Mouse (Mus musculus): ENCODE data around the gene Ano2. TPM values are rescaled to one million over a fixed set of nuclear protein-coding genes. Genes with fewer than 3 reads are reported as not detected.

Gene Ano2
- total and polyA plus RNA-seq, 3 experiments: not detected

DNA sequence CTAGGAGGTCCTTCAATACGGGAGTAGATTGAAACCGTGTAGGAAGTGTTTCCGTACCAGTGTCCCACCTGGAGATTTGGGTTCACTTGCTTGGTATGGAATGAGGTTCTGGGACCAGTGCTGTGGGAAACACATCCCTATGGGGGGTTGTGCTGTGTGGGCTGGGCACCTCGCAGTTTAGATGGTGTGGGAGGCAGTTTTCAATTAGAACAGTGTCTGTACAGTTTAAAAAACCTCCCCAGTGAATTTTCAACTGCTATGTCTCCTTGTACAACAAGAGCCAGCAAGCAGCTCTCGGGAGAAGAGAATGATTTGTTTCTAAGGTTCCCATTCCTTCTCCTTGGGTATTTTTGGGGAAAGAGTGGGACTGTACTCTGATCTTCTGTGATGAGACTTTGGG, 86.1 kb downstream of the Ano2 start:
- Histone ChIP-seq H3K4me1 (ENCODE audit: control insufficient read depth in 1 of 2, insufficient read depth in 2 of 2) (no peaks in the 10 kb centered on the region), H3K27me3 (replicated peaks) (peaks cover 89% of the 10 kb centered on the region), H3K9me3 (replicated peaks; ENCODE audit: low read length) (no peaks in the 10 kb centered on the region), H3K79me2 (replicated peaks; ENCODE audit: control insufficient read depth, extremely low read depth, insufficient read depth, poor library complexity, severe bottlenecking) (no peaks in the 10 kb centered on the region), H3K4me3 (replicated peaks in 1 of 3; ENCODE audit: low read depth in 2 of 3, low read length in 2 of 3, poor library complexity in 1 of 3) (no peak overlapping the region), H3K36me3 (replicated peaks in 1 of 2; ENCODE audit: control insufficient read depth in 1 of 2, insufficient read depth in 1 of 2, low read length in 1 of 2) (no peaks in the 10 kb centered on the region), H3K9ac (ENCODE audit: insufficient read depth, low read depth) (no peak overlapping the region), H3K27ac (ENCODE audit: insufficient read depth, low read depth) (no peak overlapping the region), H3K4me2 (ENCODE audit: insufficient read depth, low read depth, poor library complexity, severe bottlenecking) (no peak overlapping the region)
- dilution Hi-C loops (cut with MboI; ENCODE audit: extremely low pct_ligation_motif_present, extremely low pct_unique_long_range_greater_than_20kb, low sequenced_read_pairs): no loop called here
- in situ Hi-C loops (cut with MboI; ENCODE audit: low pct_ligation_motif_present, low pct_unique_long_range_greater_than_20kb, low sequenced_read_pairs): no loop called here
- no peak for TF ChIP-seq MAX (IDR thresholded peaks at IDR 0.05; ENCODE audit: low read length)
- no peak for TF ChIP-seq SIN3A (IDR thresholded peaks at IDR 0.05; ENCODE audit: low read length)
- TF ChIP-seq CHD2 (IDR thresholded peaks at IDR 0.05; ENCODE audit: low read length): no peak
- no peak for TF ChIP-seq SMC3 (IDR thresholded peaks at IDR 0.05; ENCODE audit: low read depth, low read length)
- no peak for TF ChIP-seq NRF1 (IDR thresholded peaks at IDR 0.05; ENCODE audit: low read depth, low read length)
- TF ChIP-seq NELFE (IDR thresholded peaks at IDR 0.05; ENCODE audit: low read depth, low read length): no peak
- no peak for TF ChIP-seq MAZ (IDR thresholded peaks at IDR 0.05; ENCODE audit: low read depth, low read length)
- TF ChIP-seq RCOR1 (conservative IDR thresholded peaks at IDR 0.05; ENCODE audit: low read depth, low read length): no peak
- no peak for DNase-seq (ENCODE audit: extremely low read depth)

DNA sequence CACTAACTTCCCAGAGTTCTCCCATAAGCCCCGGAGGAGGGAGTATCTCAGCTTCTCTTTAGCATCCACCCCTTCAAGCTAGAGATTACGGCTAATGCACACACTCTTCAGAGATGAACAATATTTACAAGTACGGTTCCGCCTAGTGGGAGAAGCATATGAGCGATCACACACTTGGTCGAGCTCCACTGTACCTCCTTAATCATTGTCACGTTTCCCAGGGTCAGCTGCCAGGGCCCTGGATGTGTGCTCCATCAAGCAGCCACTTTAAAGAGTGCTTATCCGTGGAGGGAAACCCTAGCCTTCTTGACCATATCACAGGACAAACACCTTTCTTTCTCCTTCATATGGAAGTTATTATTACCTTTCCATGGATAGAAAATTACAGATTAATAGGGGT, 112.7 kb downstream of the Ano2 start:
- in situ Hi-C loops (cut with MboI; ENCODE audit: low pct_ligation_motif_present, low pct_unique_long_range_greater_than_20kb, low sequenced_read_pairs): no loop called here
- Histone ChIP-seq H3K27me3 (replicated peaks) (peaks cover 78% of the 10 kb centered on the region), H3K4me1 (ENCODE audit: control insufficient read depth in 1 of 2, insufficient read depth in 2 of 2) (no peaks in the 10 kb centered on the region), H3K4me3 (replicated peaks in 1 of 3; ENCODE audit: low read depth in 2 of 3, low read length in 2 of 3, poor library complexity in 1 of 3) (no peak overlapping the region), H3K36me3 (replicated peaks in 1 of 2; ENCODE audit: control insufficient read depth in 1 of 2, insufficient read depth in 1 of 2, low read length in 1 of 2) (no peaks in the 10 kb centered on the region), H3K27ac (ENCODE audit: insufficient read depth, low read depth) (no peak overlapping the region), H3K79me2 (replicated peaks; ENCODE audit: control insufficient read depth, extremely low read depth, insufficient read depth, poor library complexity, severe bottlenecking) (no peaks in the 10 kb centered on the region), H3K4me2 (ENCODE audit: insufficient read depth, low read depth, poor library complexity, severe bottlenecking) (no peak overlapping the region), H3K9me3 (replicated peaks; ENCODE audit: low read length) (no peaks in the 10 kb centered on the region), H3K9ac (ENCODE audit: insufficient read depth, low read depth) (no peak overlapping the region)
- TF ChIP-seq SIN3A (IDR thresholded peaks at IDR 0.05; ENCODE audit: low read length) (no peak), CHD1 (IDR thresholded peaks at IDR 0.05; ENCODE audit: low read depth, low read length) (no peak), E2F4 (IDR thresholded peaks at IDR 0.05; ENCODE audit: insufficient replicate concordance, low read depth, low read length) (no peak), RAD21 (IDR thresholded peaks at IDR 0.05; ENCODE audit: low read depth, low read length) (no peak), NRF1 (IDR thresholded peaks at IDR 0.05; ENCODE audit: low read depth, low read length) (no peak), UBTF (IDR thresholded peaks at IDR 0.05; ENCODE audit: low read depth, low read length) (no peak), USF1 (IDR thresholded peaks at IDR 0.05; ENCODE audit: low read depth, low read length) (no peak), BHLHE40 (IDR thresholded peaks at IDR 0.05; ENCODE audit: low read depth, low read length) (no peak), MAZ (IDR thresholded peaks at IDR 0.05; ENCODE audit: low read depth, low read length) (no peak), USF2 (conservative IDR thresholded peaks at IDR 0.05; ENCODE audit: low read depth, low read length) (no peak), ETS1 (conservative IDR thresholded peaks at IDR 0.05; ENCODE audit: low read depth, low read length) (no peak), RCOR1 (conservative IDR thresholded peaks at IDR 0.05; ENCODE audit: low read depth, low read length) (no peak), HCFC1 (IDR thresholded peaks at IDR 0.05; ENCODE audit: low read depth, low read length) (no peak), IRF4 (IDR thresholded peaks at IDR 0.05; ENCODE audit: low read depth, low read length) (no peak)
- no peak for DNase-seq (ENCODE audit: extremely low read depth)
- dilution Hi-C loops (cut with MboI; ENCODE audit: extremely low pct_ligation_motif_present, extremely low pct_unique_long_range_greater_than_20kb, low sequenced_read_pairs): no loop called here
